Mouse (Mus musculus) myocyte (in vitro differentiated cells): ENCODE results near the gene Ugt1a8.

Experiments used
- CEBPB ChIP-seq: IDR thresholded peaks from 2 replicates; pipeline ENCODE4 v1.6.1; 2011; ENCODE audit warnings: mild to moderate bottlenecking, moderate library complexity; ENCODE audit not compliant: poor library complexity, insufficient read depth, severe bottlenecking
- MAX ChIP-seq: IDR thresholded peaks from one replicate; pipeline ENCODE4 v1.6.1; 2011; ENCODE audit warnings: low read depth, mild to moderate bottlenecking, control low read depth

DNA sequence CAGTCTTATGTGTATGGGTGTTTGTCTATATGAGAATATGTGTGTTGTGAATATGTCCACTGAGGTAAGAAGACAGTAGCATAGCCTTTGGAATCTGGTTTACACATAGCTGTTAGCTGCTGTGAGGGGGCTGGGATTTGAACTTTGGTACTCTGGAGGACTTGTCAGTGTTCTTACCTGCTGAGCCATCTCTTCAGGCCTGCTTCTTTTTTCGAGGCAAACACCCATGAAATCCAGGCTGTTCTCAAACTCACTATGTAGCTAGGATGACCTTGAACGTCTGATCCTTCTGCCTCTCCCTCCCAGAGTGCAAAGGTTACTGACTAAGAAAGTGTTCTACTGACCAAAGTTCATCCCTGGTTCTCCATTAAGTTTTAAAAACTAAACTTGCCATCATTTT is 18.0 kb downstream of the Ugt1a8 start:
- TF ChIP-seq CEBPB: no peak
- TF ChIP-seq MAX: no peak
